16 mouse cellular contexts compared by ENCODE assay signal in the genomic region with DNA sequence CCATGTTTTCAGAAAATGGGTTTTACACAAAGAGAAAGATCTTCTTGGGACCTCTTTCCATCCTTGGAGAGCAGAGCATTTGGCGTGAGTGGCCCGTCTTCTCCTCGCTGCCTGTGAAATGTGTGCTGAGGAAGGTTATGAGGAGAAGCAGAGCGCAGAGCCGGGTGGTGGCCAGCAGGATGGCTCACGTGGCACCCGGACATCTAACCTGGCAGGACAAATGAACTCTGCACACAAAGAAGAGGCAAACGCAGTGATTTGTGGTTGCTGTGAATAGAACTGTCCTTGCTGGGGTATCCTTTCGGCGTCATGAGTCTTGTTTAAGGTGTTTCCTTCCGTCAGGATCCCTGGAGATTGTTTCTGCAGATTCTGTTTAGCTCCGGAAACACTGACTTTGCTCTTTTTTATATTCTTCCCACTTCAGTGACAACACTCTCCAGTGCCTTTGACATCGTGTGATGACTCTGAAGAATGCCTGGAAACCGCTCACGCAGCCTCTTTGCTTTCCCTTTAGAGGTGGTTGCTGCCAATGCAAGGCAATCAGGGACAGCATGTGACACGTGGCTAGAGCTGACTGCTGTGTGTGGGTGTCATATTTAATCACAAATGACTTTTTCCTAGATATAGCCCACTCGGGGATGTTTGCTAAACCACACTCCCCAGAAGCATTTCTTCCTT.
DNase-seq lines count a peak whose midpoint lies in the region; TF ChIP-seq lines count a peak whose summit lies in the region.
"Had no signal": no experiment of that assay in that cellular context is flagged by ENCODE, and none has a peak within 500 bp of the region (broad histone marks: within the 10 kb centered on the region; RNA-seq: fewer than 3 reads in every experiment).

No protein-coding gene starts in this region.

- H3K27me3 ChIP-seq in hindbrain, embryonic 10.5 days (ENCODE audit: insufficient read depth, poor library complexity, severe bottlenecking) = no peaks in the 10 kb centered on the region
- H3K27me3 ChIP-seq: forebrain, embryonic 12.5 days; limb, embryonic 15.5 days had no signal

- no peaks in the 10 kb centered on the region for H3K36me3 ChIP-seq in hindbrain, embryonic 10.5 days
- H3K36me3 ChIP-seq: forebrain, embryonic 12.5 days; limb, embryonic 15.5 days had no signal

- H3K4me1 ChIP-seq in hindbrain, embryonic 10.5 days (replicated peaks) = peaks cover 5% of the 10 kb centered on the region; the same call in 1 of the 2 replicates
- H3K4me1 ChIP-seq: forebrain, embryonic 12.5 days; limb, embryonic 15.5 days had no signal

- H3K9me3 ChIP-seq in hindbrain, embryonic 10.5 days = 0 out of 2 replicates have a peak, but pooled peaks cover 5% of the 10 kb centered on the region
- H3K9me3 ChIP-seq: limb, embryonic 15.5 days had no signal

- H3K4me3 ChIP-seq in layer of hippocampus, adult 2 months = no peak overlapping the region
- H3K4me3 ChIP-seq in hindbrain, embryonic 10.5 days = no peak overlapping the region
- H3K4me3 ChIP-seq: forebrain, embryonic 12.5 days; limb, embryonic 15.5 days had no signal

- WGBS in hindbrain, embryonic 10.5 days = 90% methylated on average over 17 of the region's 17 CpGs

- no peak for TF ChIP-seq CTCF in layer of hippocampus, adult 2 months (conservative IDR thresholded peaks at IDR 0.05)

- H3K27ac ChIP-seq in layer of hippocampus, adult 2 months = no peak overlapping the region
- H3K27ac ChIP-seq in hindbrain, embryonic 10.5 days = no peak overlapping the region
- H3K27ac ChIP-seq: forebrain, embryonic 12.5 days; limb, embryonic 15.5 days; stomach, postnatal 0 days had no signal

- peak; percentile 96 for DNase-seq in heart, adult 11 months
- DNase-seq in heart, adult 8-10 months (ENCODE audit: low spot score) = no peak
- peak; percentile 35 to 36 for DNase-seq in layer of hippocampus, adult 2 months (ENCODE audit: low spot score in 2 of 2)
- DNase-seq in layer of hippocampus, postnatal 10 days (ENCODE audit: low spot score in 2 of 2) = no peak
- peak; percentile 26 to 28 for DNase-seq in frontal cortex, postnatal 36 days (ENCODE audit: low spot score in 2 of 2)
- DNase-seq in layer of hippocampus, postnatal 14 days (ENCODE audit: low spot score in 2 of 2) = peak; percentile 22 to 52
- no peak for DNase-seq in hindbrain, embryonic 10.5 days (ENCODE audit: low spot score)
- DNase-seq: adrenal gland, adult 8-10 months; cerebellum, adult 18-20 months; cerebellum, postnatal 36 days; lung, postnatal 10 days; right cerebral cortex, postnatal 25 days; thymus, postnatal 4 days had no signal

Comparison
In these comparisons a context has a peak if more than half of its experiments do, and no peak if none do; other contexts are left out.
1. DNase-seq: peak in heart, adult 11 months (single experiment), layer of hippocampus, adult 2 months (2 of 2), frontal cortex, postnatal 36 days (2 of 2) and layer of hippocampus, postnatal 14 days (2 of 2); none in heart, adult 8-10 months (single experiment), layer of hippocampus, postnatal 10 days (0 of 2) and hindbrain, embryonic 10.5 days (single experiment).